Mouse (Mus musculus) CH12.LX (cell line): ENCODE measurements around the gene Slc2a2. TPM values are rescaled to one million over a fixed set of nuclear protein-coding genes. Genes with fewer than 3 reads are reported as not detected.

Source experiments
- DNase-seq: peaks from one replicate; pipeline ENCODE4 v3.0.0-alpha.2; 2013; ENCODE audit errors: extremely low read depth
- H3K27ac ChIP-seq: 2 replicates; pipeline ENCODE4 v1.5.1; 2012; ENCODE audit warnings: low read depth, mild to moderate bottlenecking, control low read depth, moderate library complexity; ENCODE audit not compliant: insufficient read depth
- H3K27me3 ChIP-seq: replicated peaks from 2 replicates; pipeline ENCODE3; 2012; ENCODE audit warnings: inconsistent platforms
- H3K36me3 ChIP-seq, 2 experiments: replicated peaks in 1 of 2; 2 replicates each; pipeline versions ENCODE3 to v1.6.1; 2012; ENCODE audit warnings: inconsistent platforms in 1 of 2, low read length in 1 of 2, mild to moderate bottlenecking in 1 of 2, mixed read lengths in 1 of 2, moderate library complexity in 1 of 2; ENCODE audit not compliant: control insufficient read depth in 1 of 2, insufficient read depth in 1 of 2
- H3K4me1 ChIP-seq, 2 experiments: 2 replicates each; pipeline ENCODE4 v1.6.1; 2012; ENCODE audit warnings: inconsistent platforms in 1 of 2, moderate library complexity in 1 of 2; ENCODE audit not compliant: insufficient read depth in 2 of 2, control insufficient read depth in 1 of 2
- H3K4me2 ChIP-seq: 2 replicates; pipeline ENCODE4 v1.6.1; 2012; ENCODE audit warnings: low read depth, mild to moderate bottlenecking, control low read depth; ENCODE audit not compliant: poor library complexity, insufficient read depth, severe bottlenecking
- H3K4me3 ChIP-seq, 3 experiments: fragments of 150-350 bp in 1 of 3; sonication (generic) in 1 of 3; replicated peaks in 1 of 3; 2 replicates each; pipeline versions ENCODE3 to v1.5.1; 2011 to 2012; ENCODE audit warnings: low read depth in 2 of 3, low read length in 2 of 3, mild to moderate bottlenecking in 2 of 3, moderate library complexity in 2 of 3, control low read depth in 1 of 3, improper control_type of control experiment in 1 of 3, inconsistent platforms in 1 of 3, mixed read lengths in 1 of 3; ENCODE audit not compliant: poor library complexity in 1 of 3
- H3K79me2 ChIP-seq: replicated peaks from 2 replicates; pipeline ENCODE4 v1.6.1; 2012; ENCODE audit warnings: mild to moderate bottlenecking, moderate library complexity; ENCODE audit not compliant: control insufficient read depth, poor library complexity, insufficient read depth, severe bottlenecking; ENCODE audit errors: extremely low read depth
- H3K9ac ChIP-seq: 2 replicates; pipeline ENCODE4 v1.6.1; 2012; ENCODE audit warnings: low read depth, mild to moderate bottlenecking, control low read depth, moderate library complexity; ENCODE audit not compliant: insufficient read depth
- H3K9me3 ChIP-seq: replicated peaks from 2 replicates; pipeline ENCODE3; 2012; ENCODE audit warnings: low read length, inconsistent platforms, mixed read lengths
- CHD2 ChIP-seq: IDR thresholded peaks from 2 replicates; pipeline ENCODE4 v1.6.1; 2011; ENCODE audit warnings: low read length, improper control_type of control experiment
- CTCF ChIP-seq, 2 experiments: IDR thresholded peaks in 1 of 2; conservative IDR thresholded peaks in 1 of 2; 2 replicates each; pipeline ENCODE4 v1.5.1; 2011 to 2012; ENCODE audit warnings: low read depth in 2 of 2, low read length in 2 of 2, improper control_type of control experiment in 1 of 2, inconsistent platforms in 1 of 2, mild to moderate bottlenecking in 1 of 2, moderate library complexity in 1 of 2
- ELF1 ChIP-seq: IDR thresholded peaks from 2 replicates; pipeline ENCODE4 v1.6.1; 2014; ENCODE audit warnings: low read depth, mild to moderate bottlenecking, inconsistent platforms, low read length, improper control_type of control experiment
- EP300 ChIP-seq: IDR thresholded peaks from 2 replicates; pipeline ENCODE4 v1.6.1; 2011; ENCODE audit warnings: low read length, improper control_type of control experiment
- IRF4 ChIP-seq: IDR thresholded peaks from 2 replicates; pipeline ENCODE4 v1.6.1; 2014; ENCODE audit warnings: low read depth, mild to moderate bottlenecking, inconsistent platforms, low read length, improper control_type of control experiment
- JUN ChIP-seq: IDR thresholded peaks from 2 replicates; pipeline ENCODE4 v1.6.1; 2011; ENCODE audit warnings: low read depth, mild to moderate bottlenecking, low read length, improper control_type of control experiment, moderate library complexity; ENCODE audit not compliant: insufficient read depth
- MEF2A ChIP-seq: IDR thresholded peaks from 2 replicates; pipeline ENCODE4 v1.6.1; 2014; ENCODE audit warnings: low read depth, mild to moderate bottlenecking, inconsistent platforms, low read length, improper control_type of control experiment, borderline replicate concordance
- MXI1 ChIP-seq: IDR thresholded peaks from 2 replicates; pipeline ENCODE4 v1.6.1; 2011; ENCODE audit warnings: mild to moderate bottlenecking, low read depth, low read length, improper control_type of control experiment
- MYC ChIP-seq: IDR thresholded peaks from 2 replicates; pipeline ENCODE4 v1.6.1; 2011; ENCODE audit warnings: low read depth, mild to moderate bottlenecking, improper control_type of control experiment, low read length
- NELFE ChIP-seq: IDR thresholded peaks from 2 replicates; pipeline ENCODE4 v1.6.1; 2011; ENCODE audit warnings: low read depth, low read length, improper control_type of control experiment
- NRF1 ChIP-seq: IDR thresholded peaks from 2 replicates; pipeline ENCODE4 v1.6.1; 2014; ENCODE audit warnings: low read depth, mild to moderate bottlenecking, inconsistent platforms, low read length, improper control_type of control experiment, moderate library complexity
- POLR2A ChIP-seq: IDR thresholded peaks from 2 replicates; pipeline ENCODE4 v1.6.1; 2011; ENCODE audit warnings: low read depth, mild to moderate bottlenecking, improper control_type of control experiment, low read length
- POLR2AphosphoS2 ChIP-seq: IDR thresholded peaks from 2 replicates; pipeline ENCODE4 v1.6.1; 2011; ENCODE audit warnings: low read depth, low read length, improper control_type of control experiment
- RAD21 ChIP-seq: IDR thresholded peaks from 2 replicates; pipeline ENCODE4 v1.6.1; 2011; ENCODE audit warnings: low read depth, mild to moderate bottlenecking, low read length, improper control_type of control experiment, moderate library complexity
- RCOR1 ChIP-seq: conservative IDR thresholded peaks from 2 replicates; pipeline ENCODE4 v1.6.1; 2012; ENCODE audit warnings: low read depth, mild to moderate bottlenecking, inconsistent platforms, low read length, improper control_type of control experiment
- SIN3A ChIP-seq: IDR thresholded peaks from 2 replicates; pipeline ENCODE4 v1.6.1; 2012; ENCODE audit warnings: low read length, improper control_type of control experiment, inconsistent platforms
- SMC3 ChIP-seq: IDR thresholded peaks from 2 replicates; pipeline ENCODE4 v1.6.1; 2011; ENCODE audit warnings: low read depth, low read length, improper control_type of control experiment
- TBP ChIP-seq: conservative IDR thresholded peaks from 2 replicates; pipeline ENCODE4 v1.6.1; 2011; ENCODE audit warnings: low read depth, low read length, improper control_type of control experiment
- TCF12 ChIP-seq: IDR thresholded peaks from 2 replicates; pipeline ENCODE4 v1.6.1; 2014; ENCODE audit warnings: low read depth, mild to moderate bottlenecking, inconsistent platforms, low read length, improper control_type of control experiment
- USF1 ChIP-seq: IDR thresholded peaks from 2 replicates; pipeline ENCODE4 v1.6.1; 2014; ENCODE audit warnings: low read depth, mild to moderate bottlenecking, inconsistent platforms, low read length, improper control_type of control experiment
- ZC3H11A ChIP-seq: IDR thresholded peaks from 2 replicates; pipeline ENCODE4 v1.6.1; 2012; ENCODE audit warnings: low read depth, mild to moderate bottlenecking, inconsistent platforms, low read length, improper control_type of control experiment
- ZKSCAN1 ChIP-seq: IDR thresholded peaks from 2 replicates; pipeline ENCODE4 v1.6.1; 2012; ENCODE audit warnings: low read depth, inconsistent platforms, low read length, improper control_type of control experiment, borderline replicate concordance
- dilution Hi-C: fragments of 300-500 bp; cut with MboI; formaldehyde crosslinking; loops from 2 replicates; pipeline ENCODE4 v1.14.3; 2020; ENCODE audit warnings: low sequenced_read_pairs; ENCODE audit not compliant: extremely low pct_unique_long_range_greater_than_20kb, extremely low pct_ligation_motif_present
- in situ Hi-C: fragments of 300-500 bp; cut with MboI; formaldehyde crosslinking; loops from 3 replicates; pipeline ENCODE4 v1.14.3; 2019; ENCODE audit warnings: low sequenced_read_pairs, low pct_ligation_motif_present, low pct_unique_long_range_greater_than_20kb, mixed read lengths
- polyA plus RNA-seq: library from polyadenylated mRNA; unstranded; fragments of >175 nt; gene quantifications from 2 replicates; pipeline ENCODE4 v1.2.1, GENCODE M21; 2012; ENCODE audit warnings: low read depth; ENCODE audit not compliant: insufficient read length
- total RNA-seq, 2 experiments: library from RNA; depleted of rRNA; stranded (reverse); fragments of 300-350 nt in 1 of 2; fragments of >200 nt in 1 of 2; gene quantifications; 2 replicates each; pipeline ENCODE4 v1.2.3; 2012 to 2014

The Slc2a2 gene
- total and polyA plus RNA-seq, 3 experiments = not detected

GRCm38 (mm10) chr3:28740353-28740752 is 42.6 kb downstream of the Slc2a2 start (continued):
- no peak for TF ChIP-seq ZC3H11A

GRCm38 (mm10) chr3:28743251-28743650 is 45.5 kb downstream of the Slc2a2 start:
- no peaks in the 10 kb centered on the region for H3K9me3 ChIP-seq
- no peaks in the 10 kb centered on the region for H3K36me3 ChIP-seq
- DNase-seq = no peak
- H3K4me1 ChIP-seq = no peaks in the 10 kb centered on the region
- dilution Hi-C loops (no loop called here), in situ Hi-C loops (loop anchor here (10.0 kb wide), 1 partner anchor 1278 kb away; no protein-coding TSS in a partner anchor)
- H3K79me2 ChIP-seq = no peaks in the 10 kb centered on the region
- no peak overlapping the region for H3K4me3 ChIP-seq
- no peak overlapping the region for H3K9ac ChIP-seq
- H3K27ac ChIP-seq = no peak overlapping the region
- H3K27me3 ChIP-seq = no peaks in the 10 kb centered on the region
- TF ChIP-seq MXI1 (no peak), TBP (no peak), USF1 (no peak), CTCF (conservative IDR thresholded peaks at IDR 0.05 in 1 of 2, IDR thresholded peaks at IDR 0.05 in 1 of 2; ENCODE audit: low read depth in 2 of 2, low read length in 2 of 2) (no peak), IRF4 (no peak), RCOR1 (no peak), JUN (no peak), MYC (no peak), ZKSCAN1 (no peak), POLR2AphosphoS2 (no peak), EP300 (no peak), SIN3A (no peak), NRF1 (no peak), MEF2A (no peak), POLR2A (no peak), ELF1 (no peak), NELFE (no peak)
- no peak overlapping the region for H3K4me2 ChIP-seq

GRCm38 (mm10) chr3:28745835-28746483 is 48.3 kb downstream of the Slc2a2 start:
- no peak overlapping the region for H3K27ac ChIP-seq
- DNase-seq = peak; percentile 80
- H3K4me3 ChIP-seq = no peak overlapping the region
- dilution Hi-C loops = no loop called here
- H3K4me1 ChIP-seq = no peaks in the 10 kb centered on the region
- in situ Hi-C loops = loop anchor here (10.0 kb wide), 1 partner anchor 1281 kb away; no protein-coding TSS in a partner anchor
- no peak overlapping the region for H3K9ac ChIP-seq
- TF ChIP-seq SMC3 (peak; percentile 60), CTCF (conservative IDR thresholded peaks at IDR 0.05 in 1 of 2, IDR thresholded peaks at IDR 0.05 in 1 of 2; ENCODE audit: low read depth in 2 of 2, low read length in 2 of 2) (peak; percentile 75 to 94), TCF12 (no peak), NELFE (peak; percentile 27; the same call in 1 of the 2 replicates), CHD2 (no peak), RAD21 (peak; percentile 81), POLR2AphosphoS2 (no peak)
- H3K79me2 ChIP-seq = no peaks in the 10 kb centered on the region
- no peaks in the 10 kb centered on the region for H3K27me3 ChIP-seq
- H3K4me2 ChIP-seq = no peak overlapping the region
- no peaks in the 10 kb centered on the region for H3K36me3 ChIP-seq
- no peaks in the 10 kb centered on the region for H3K9me3 ChIP-seq
